Mouse (Mus musculus): ENCODE data around the gene Pigc. TPM values are rescaled to one million over a fixed set of nuclear protein-coding genes. Genes with fewer than 3 reads are reported as not detected.

Pigc gene
- total and polyA plus RNA-seq, 2 experiments from 2014 or later = 24.0 to 25.0 TPM

GRCm38 (mm10) chr1:161999338-161999737 is 30.4 kb downstream of the Pigc start:
- Histone ChIP-seq H3K9ac (replicated peaks; ENCODE audit: low read depth, low read length) (no peak overlapping the region), H3K36me3 (replicated peaks; ENCODE audit: control insufficient read depth, insufficient read depth, low read length) (no peaks in the 10 kb centered on the region), H3K4me2 (ENCODE audit: low read depth, low read length) (peak overlapping the region; percentile 56; the same call in 1 of the 2 replicates), H3K27ac (ENCODE audit: low read depth) (peak overlapping the region; percentile 39; the same call in 1 of the 2 replicates), H3K9me3 (replicated peaks; ENCODE audit: control insufficient read depth, low read length) (no peaks in the 10 kb centered on the region), H3K27me3 (ENCODE audit: control insufficient read depth, insufficient read depth, low read length) (no peaks in the 10 kb centered on the region), H3K4me3 (ENCODE audit: low read depth, low read length) (no peak overlapping the region), H3K4me1 (ENCODE audit: control insufficient read depth, insufficient read depth) (peaks cover 7% of the 10 kb centered on the region)
- ATAC-seq (ENCODE audit: insufficient read depth, low read depth) (no peak), DNase-seq (ENCODE audit: low spot score) (no peak)
- WGBS = 25% methylated on average over 5 of the region's 5 CpGs
- no peak for TF ChIP-seq CTCF (IDR thresholded peaks at IDR 0.05; ENCODE audit: low read depth)
- TF ChIP-seq EP300 (IDR thresholded peaks at IDR 0.05; ENCODE audit: low read depth) = no peak

- Histone ChIP-seq H3K27me3 (ENCODE audit: control insufficient read depth, insufficient read depth, low read length) (no peaks in the 10 kb centered on the region), H3K4me1 (ENCODE audit: control insufficient read depth, insufficient read depth) (peaks cover 13% of the 10 kb centered on the region), H3K9me3 (replicated peaks; ENCODE audit: control insufficient read depth, low read length) (no peaks in the 10 kb centered on the region), H3K9ac (replicated peaks; ENCODE audit: low read depth, low read length) (no peak overlapping the region), H3K36me3 (replicated peaks; ENCODE audit: control insufficient read depth, insufficient read depth, low read length) (no peaks in the 10 kb centered on the region), H3K4me2 (ENCODE audit: low read depth, low read length) (peak overlapping the region; percentile 56), H3K4me3 (ENCODE audit: low read depth, low read length) (peak overlapping the region; percentile 27), H3K27ac (ENCODE audit: low read depth) (peak overlapping the region; percentile 55; the same call in 1 of the 2 replicates)
- peak; percentile 72 for TF ChIP-seq CTCF (IDR thresholded peaks at IDR 0.05; ENCODE audit: low read depth)
- TF ChIP-seq EP300 (IDR thresholded peaks at IDR 0.05; ENCODE audit: low read depth) = no peak
- peak; percentile 34; the same call in 1 of the 2 replicates for ATAC-seq (ENCODE audit: insufficient read depth, low read depth)
- WGBS = 8% methylated on average over 4 of the region's 4 CpGs
- DNase-seq (ENCODE audit: low spot score) = peak; percentile 84
These were observed 30.9 kb downstream of the Pigc start for GRCm38 (mm10) chr1:161999882-162000371.

GRCm38 (mm10) chr1:162001328-162001727 is 32.3 kb downstream of the Pigc start:
- Histone ChIP-seq H3K9me3 (replicated peaks; ENCODE audit: control insufficient read depth, low read length) (no peaks in the 10 kb centered on the region), H3K36me3 (replicated peaks; ENCODE audit: control insufficient read depth, insufficient read depth, low read length) (no peaks in the 10 kb centered on the region), H3K4me2 (ENCODE audit: low read depth, low read length) (no peak overlapping the region), H3K4me3 (ENCODE audit: low read depth, low read length) (no peak overlapping the region), H3K27me3 (ENCODE audit: control insufficient read depth, insufficient read depth, low read length) (no peaks in the 10 kb centered on the region), H3K27ac (ENCODE audit: low read depth) (peak overlapping the region; percentile 57; the same call in 1 of the 2 replicates), H3K9ac (replicated peaks; ENCODE audit: low read depth, low read length) (no peak overlapping the region), H3K4me1 (ENCODE audit: control insufficient read depth, insufficient read depth) (peaks cover 15% of the 10 kb centered on the region)
- no peak for DNase-seq (ENCODE audit: low spot score)
- 72% methylated on average over 8 of the region's 8 CpGs for WGBS
- no peak for ATAC-seq (ENCODE audit: insufficient read depth, low read depth)
- no peak for TF ChIP-seq CTCF (IDR thresholded peaks at IDR 0.05; ENCODE audit: low read depth)
- no peak for TF ChIP-seq EP300 (IDR thresholded peaks at IDR 0.05; ENCODE audit: low read depth)

GRCm38 (mm10) chr1:162003729-162004517 is 34.9 kb downstream of the Pigc start:
- Histone ChIP-seq H3K4me1 (ENCODE audit: control insufficient read depth, insufficient read depth) (peaks cover 15% of the 10 kb centered on the region), H3K9ac (replicated peaks; ENCODE audit: low read depth, low read length) (no peak overlapping the region), H3K4me2 (ENCODE audit: low read depth, low read length) (peak overlapping the region; percentile 4; the same call in 1 of the 2 replicates), H3K36me3 (replicated peaks; ENCODE audit: control insufficient read depth, insufficient read depth, low read length) (no peaks in the 10 kb centered on the region), H3K9me3 (replicated peaks; ENCODE audit: control insufficient read depth, low read length) (no peaks in the 10 kb centered on the region), H3K27ac (ENCODE audit: low read depth) (peak overlapping the region; percentile 80), H3K4me3 (ENCODE audit: low read depth, low read length) (no peak overlapping the region), H3K27me3 (ENCODE audit: control insufficient read depth, insufficient read depth, low read length) (no peaks in the 10 kb centered on the region)
- DNase-seq (ENCODE audit: low spot score) (peak; percentile 59), ATAC-seq (ENCODE audit: insufficient read depth, low read depth) (peak; percentile 76)
- TF ChIP-seq EP300 (IDR thresholded peaks at IDR 0.05; ENCODE audit: low read depth) (no peak), CTCF (IDR thresholded peaks at IDR 0.05; ENCODE audit: low read depth) (no peak)
- WGBS = 46% methylated on average over 14 of the region's 14 CpGs

- Histone ChIP-seq H3K4me1 (ENCODE audit: control insufficient read depth, insufficient read depth) (peaks cover 15% of the 10 kb centered on the region), H3K4me3 (ENCODE audit: low read depth, low read length) (no peak overlapping the region), H3K4me2 (ENCODE audit: low read depth, low read length) (peak overlapping the region; percentile 4; the same call in 1 of the 2 replicates), H3K9ac (replicated peaks; ENCODE audit: low read depth, low read length) (peak overlapping the region; percentile 9; the same call in 1 of the 2 replicates), H3K9me3 (replicated peaks; ENCODE audit: control insufficient read depth, low read length) (no peaks in the 10 kb centered on the region), H3K36me3 (replicated peaks; ENCODE audit: control insufficient read depth, insufficient read depth, low read length) (no peaks in the 10 kb centered on the region), H3K27me3 (ENCODE audit: control insufficient read depth, insufficient read depth, low read length) (no peaks in the 10 kb centered on the region), H3K27ac (ENCODE audit: low read depth) (peak overlapping the region; percentile 80)
- no peak for TF ChIP-seq EP300 (IDR thresholded peaks at IDR 0.05; ENCODE audit: low read depth)
- TF ChIP-seq CTCF (IDR thresholded peaks at IDR 0.05; ENCODE audit: low read depth) = no peak
- DNase-seq (ENCODE audit: low spot score) = no peak
- WGBS = 14% methylated on average over 7 of the region's 7 CpGs
- ATAC-seq (ENCODE audit: insufficient read depth, low read depth) = no peak
These were observed 35.5 kb downstream of the Pigc start for GRCm38 (mm10) chr1:162004518-162004780.
